9 mouse cellular contexts compared by ENCODE assay signal in the genomic region with DNA sequence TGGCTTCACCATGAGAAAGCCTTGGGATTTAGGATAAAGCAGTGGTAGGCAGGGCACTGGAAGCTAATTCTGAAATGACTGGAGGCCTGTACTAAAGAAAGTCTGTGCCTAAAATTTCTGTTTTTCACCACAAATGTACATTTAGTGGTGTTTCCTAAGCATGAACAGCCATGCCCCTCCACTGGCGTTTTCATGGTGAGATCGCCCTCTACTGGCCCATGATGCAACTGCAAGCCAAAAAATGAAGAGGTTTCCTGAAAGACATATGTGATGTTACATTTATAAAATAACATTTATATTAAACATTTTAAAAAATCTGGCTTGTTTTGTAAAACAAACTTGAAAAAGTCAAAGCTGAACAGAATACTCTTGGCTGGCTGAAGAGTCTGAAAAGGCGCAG. TPM values are rescaled to one million over a fixed set of nuclear protein-coding genes. Genes with fewer than 3 reads are reported as not detected.
DNase-seq lines count a peak whose midpoint lies in the region; ATAC-seq and TF ChIP-seq lines count a peak whose summit lies in the region.
"Had no signal": no experiment of that assay in that cellular context is flagged by ENCODE, and none has a peak within 500 bp of the region (broad histone marks: within the 10 kb centered on the region; RNA-seq: fewer than 3 reads in every experiment).

No protein-coding gene starts in this region.

- no peak overlapping the region for H3K9ac ChIP-seq in hindbrain, embryonic 13.5 days
- H3K9ac ChIP-seq in ES-E14 (ENCODE audit: insufficient read depth, low read depth, low read length, poor library complexity, severe bottlenecking) = no peak overlapping the region
- H3K9ac ChIP-seq: embryonic facial prominence, embryonic 12.5 days had no signal

- no peaks in the 10 kb centered on the region for H3K9me3 ChIP-seq in hindbrain, embryonic 10.5 days
- no peaks in the 10 kb centered on the region for H3K9me3 ChIP-seq in hindbrain, embryonic 13.5 days
- H3K9me3 ChIP-seq in ES-E14 (ENCODE audit: control insufficient read depth, insufficient read depth, low read depth, low read length) = no peaks in the 10 kb centered on the region
- H3K9me3 ChIP-seq: embryonic facial prominence, embryonic 12.5 days had no signal

- no peak overlapping the region for H3K27ac ChIP-seq in hindbrain, embryonic 10.5 days
- H3K27ac ChIP-seq in hindbrain, embryonic 13.5 days = no peak overlapping the region
- no peak overlapping the region for H3K27ac ChIP-seq in ES-E14 (ENCODE audit: insufficient read depth, low read depth, low read length, poor library complexity, severe bottlenecking)
- H3K27ac ChIP-seq: embryonic facial prominence, embryonic 12.5 days had no signal

- no peaks in the 10 kb centered on the region for H3K27me3 ChIP-seq in hindbrain, embryonic 10.5 days (ENCODE audit: insufficient read depth, poor library complexity, severe bottlenecking)
- H3K27me3 ChIP-seq in hindbrain, embryonic 13.5 days = no peaks in the 10 kb centered on the region
- H3K27me3 ChIP-seq: embryonic facial prominence, embryonic 12.5 days had no signal

- no peak for ATAC-seq in hindbrain, embryonic 13.5 days (ENCODE audit: low FRiP score)

- H3K4me2 ChIP-seq in hindbrain, embryonic 13.5 days = no peak overlapping the region
- H3K4me2 ChIP-seq: embryonic facial prominence, embryonic 12.5 days had no signal

- WGBS in hindbrain, embryonic 10.5 days = 36% methylated on average over 3 of the region's 3 CpGs
- 32% methylated on average over 3 of the region's 3 CpGs for WGBS in hindbrain, embryonic 13.5 days

- in situ Hi-C loops in ES-E14 (cut with MboI; ENCODE audit: low sequenced_read_pairs in 2 of 2, unreplicated experiment in 2 of 2) = no loop called here

- peaks cover 80% of the 10 kb centered on the region for H3K36me3 ChIP-seq in hindbrain, embryonic 10.5 days
- H3K36me3 ChIP-seq in hindbrain, embryonic 13.5 days = peaks cover 61% of the 10 kb centered on the region
- peaks cover 22% of the 10 kb centered on the region; the same call in 1 of the 2 replicates for H3K36me3 ChIP-seq in ES-E14 (ENCODE audit: control insufficient read depth, insufficient read depth, low read length, poor library complexity, severe bottlenecking)

- 0 out of 2 replicates have a peak, but pooled peaks cover 2% of the 10 kb centered on the region for H3K4me1 ChIP-seq in hindbrain, embryonic 10.5 days (replicated peaks)
- H3K4me1 ChIP-seq in hindbrain, embryonic 13.5 days (replicated peaks) = no peaks in the 10 kb centered on the region
- peaks cover 0 to 7% of the 10 kb centered on the region in 2 experiments; a peak in 2 of 4 replicates for H3K4me1 ChIP-seq in ES-E14 (ENCODE audit: control insufficient read depth in 2 of 2, insufficient read depth in 2 of 2, low read length in 2 of 2, poor library complexity in 1 of 2)
- H3K4me1 ChIP-seq: embryonic facial prominence, embryonic 12.5 days had no signal

- H3K4me3 ChIP-seq in hindbrain, embryonic 10.5 days = no peak overlapping the region
- no peak overlapping the region for H3K4me3 ChIP-seq in hindbrain, embryonic 13.5 days
- H3K4me3 ChIP-seq in ES-E14 (ENCODE audit: insufficient read depth in 1 of 2, low read depth in 1 of 2, low read length in 2 of 2, poor library complexity in 1 of 2, severe bottlenecking in 1 of 2) = no peak overlapping the region
- H3K4me3 ChIP-seq: embryonic facial prominence, embryonic 12.5 days had no signal

- peak; percentile 55 for DNase-seq in hindbrain, embryonic 10.5 days (ENCODE audit: low spot score)
- peak; percentile 73 for DNase-seq in 416B (ENCODE audit: low read depth)
- DNase-seq in ES-E14 (ENCODE audit: low read depth, low spot score) = no peak
- peak; percentile 79 to 81 for DNase-seq in cerebellum, postnatal 14 days
- peak; percentile 70 to 73 for DNase-seq in kidney, postnatal 4 days
- DNase-seq in retina, embryonic 14.5 days (ENCODE audit: low spot score) = peak; percentile 75
- DNase-seq in Muller cell, postnatal 12 days (ENCODE audit: inconsistent ontology term) = no peak

TF ChIP-seq in ES-E14, 5 proteins besides CTCF, POLR2A, EP300 and RAD21:
- no peak for TF ChIP-seq CHD2 (IDR thresholded peaks at IDR 0.05; ENCODE audit: low read depth, low read length)
- TF ChIP-seq ZC3H11A (IDR thresholded peaks at IDR 0.05; ENCODE audit: borderline replicate concordance, low read depth, low read length) = peak; percentile 44; the same call in 1 of the 2 replicates
- no peak for TF ChIP-seq MAFK (IDR thresholded peaks at IDR 0.05; ENCODE audit: insufficient read depth, low read depth, low read length)
- TF ChIP-seq ZNF384 (IDR thresholded peaks at IDR 0.05; ENCODE audit: low read depth, low read length) = no peak

RNA-seq across cellular contexts. Expression of a gene that starts 23.3 kb away (rescaled TPM):
- polyA plus RNA-seq in hindbrain, embryonic 10.5 days (2016; fragmentation: Nextera tagmentation; extraction: Ambion mirVana) = 3.6 and 4.8 TPM in 2 replicates
- 4.3 and 4.8 TPM in 2 replicates for polyA plus RNA-seq in hindbrain, embryonic 13.5 days (2015; fragmentation: Nextera tagmentation; extraction: Ambion mirVana)
- 16.1 and 19.1 TPM in 2 replicates for total RNA-seq in ES-E14 (2012; rRNA removed)

RNA-seq across cellular contexts. Expression of a gene that starts 45.4 kb away (rescaled TPM):
- 6.7 and 8.2 TPM in 2 replicates for polyA plus RNA-seq in hindbrain, embryonic 10.5 days (2016; fragmentation: Nextera tagmentation; extraction: Ambion mirVana)
- 7.2 and 7.7 TPM in 2 replicates for polyA plus RNA-seq in hindbrain, embryonic 13.5 days (2015; fragmentation: Nextera tagmentation; extraction: Ambion mirVana)
- 21.8 and 23.2 TPM in 2 replicates for total RNA-seq in ES-E14 (2012; rRNA removed)

Comparison
In these comparisons a context has a peak if more than half of its experiments do, and no peak if none do; other contexts are left out.
1. DNase-seq: peak in hindbrain, embryonic 10.5 days (single experiment), 416B (single experiment), cerebellum, postnatal 14 days (2 of 2), kidney, postnatal 4 days (2 of 2) and retina, embryonic 14.5 days (single experiment); none in ES-E14 (single experiment) and Muller cell, postnatal 12 days (single experiment).